Mouse (Mus musculus) cortical plate, adult 2 months (tissue): Measurements from ENCODE around the gene Sdhc.

Experiments
- CTCF ChIP-seq: fragments of 200-500 bp; IDR thresholded peaks from 2 replicates; pipeline ENCODE4 v1.5.1; 2011; ENCODE audit warnings: mild to moderate bottlenecking, control low read depth, low read length; ENCODE audit not compliant: insufficient read depth; ENCODE audit errors: extremely low read depth
- POLR2A ChIP-seq: fragments of 200-500 bp; IDR thresholded peaks from 2 replicates; pipeline ENCODE4 v1.6.1; 2011; ENCODE audit warnings: mild to moderate bottlenecking, low read length, control low read depth; ENCODE audit not compliant: insufficient read depth; ENCODE audit errors: extremely low read depth

- TF ChIP-seq CTCF (no peak), POLR2A (no peak)
Measured at GRCm38 (mm10) chr1:171101733-171102546, 48.5 kb downstream of the Sdhc start.
